Mouse (Mus musculus) myocyte (in vitro differentiated cells): ENCODE measurements around the gene Rnaseh2c. TPM values are rescaled to one million over a fixed set of nuclear protein-coding genes. Genes with fewer than 3 reads are reported as not detected.

ENCODE experiments used
- H3K27me3 ChIP-seq: one replicate; pipeline ENCODE4 v1.6.1; 2011; ENCODE audit not compliant: control insufficient read depth, insufficient read depth, insufficient read length
- H3K36me3 ChIP-seq: one replicate; pipeline ENCODE4 v1.6.1; 2011; ENCODE audit not compliant: control insufficient read depth, insufficient read depth
- H3K4me2 ChIP-seq: one replicate; pipeline ENCODE4 v1.6.1; 2011; ENCODE audit warnings: low read depth, control low read depth
- H3K4me3 ChIP-seq: one replicate; pipeline ENCODE4 v1.5.1; 2011; ENCODE audit warnings: mild to moderate bottlenecking, control low read depth, moderate library complexity
- H3K79me2 ChIP-seq: one replicate; pipeline ENCODE4 v1.6.1; 2011; ENCODE audit not compliant: control insufficient read depth, insufficient read depth
- H3ac ChIP-seq: one replicate; pipeline ENCODE4 v1.6.1; 2011; ENCODE audit not compliant: control insufficient read depth, insufficient read length
- CEBPB ChIP-seq: IDR thresholded peaks from 2 replicates; pipeline ENCODE4 v1.6.1; 2011; ENCODE audit warnings: mild to moderate bottlenecking, moderate library complexity; ENCODE audit not compliant: poor library complexity, insufficient read depth, severe bottlenecking
- E2F4 ChIP-seq: IDR thresholded peaks from one replicate; pipeline ENCODE4 v1.6.1; 2011; ENCODE audit warnings: mild to moderate bottlenecking, control low read depth, moderate library complexity; ENCODE audit not compliant: insufficient read depth
- MAX ChIP-seq: IDR thresholded peaks from one replicate; pipeline ENCODE4 v1.6.1; 2011; ENCODE audit warnings: low read depth, mild to moderate bottlenecking, control low read depth
- MYOD1 ChIP-seq, 3 experiments: IDR thresholded peaks; one replicate each; pipeline ENCODE4 v1.6.1; 2011; ENCODE audit warnings: control low read depth in 2 of 3, low read depth in 2 of 3, mild to moderate bottlenecking in 2 of 3, moderate library complexity in 1 of 3; ENCODE audit not compliant: insufficient read length in 2 of 3, control insufficient read depth in 1 of 3
- MYOG ChIP-seq, 3 experiments: IDR thresholded peaks; one replicate each; pipeline ENCODE4 v1.6.1; 2011; ENCODE audit warnings: control low read depth in 2 of 3, low read depth in 2 of 3, mild to moderate bottlenecking in 2 of 3; ENCODE audit not compliant: insufficient read length in 2 of 3, control insufficient read depth in 1 of 3, insufficient read depth in 1 of 3
- POLR2A ChIP-seq: IDR thresholded peaks from one replicate; pipeline ENCODE4 v1.6.1; 2011; ENCODE audit warnings: low read depth, mild to moderate bottlenecking, control low read depth, moderate library complexity; ENCODE audit not compliant: insufficient read length
- POLR2AphosphoS2 ChIP-seq: IDR thresholded peaks from one replicate; pipeline ENCODE4 v1.6.1; 2011; ENCODE audit warnings: low read depth, control low read depth; ENCODE audit not compliant: insufficient read length
- REST ChIP-seq: IDR thresholded peaks from one replicate; pipeline ENCODE4 v1.6.1; 2011; ENCODE audit warnings: mild to moderate bottlenecking, control low read depth, moderate library complexity; ENCODE audit not compliant: insufficient read depth, insufficient read length
- SRF ChIP-seq: IDR thresholded peaks from one replicate; pipeline ENCODE4 v1.6.1; 2011; ENCODE audit warnings: low read depth; ENCODE audit not compliant: control insufficient read depth, insufficient read length
- TCF12 ChIP-seq: IDR thresholded peaks from one replicate; pipeline ENCODE4 v1.6.1; 2011; ENCODE audit warnings: mild to moderate bottlenecking, control low read depth; ENCODE audit not compliant: poor library complexity, insufficient read depth, severe bottlenecking
- TCF3 ChIP-seq: IDR thresholded peaks from one replicate; pipeline ENCODE4 v1.6.1; 2011; ENCODE audit warnings: low read depth, control low read depth; ENCODE audit not compliant: insufficient read length
- USF1 ChIP-seq: IDR thresholded peaks from one replicate; pipeline ENCODE4 v1.6.1; 2011; ENCODE audit warnings: low read depth, mild to moderate bottlenecking, control low read depth, moderate library complexity
- polyA plus RNA-seq: library from polyadenylated mRNA; unstranded; fragments of >200 nt; fragmentation: generic; extraction: Trizol; gene quantifications from one replicate; pipeline ENCODE4 v1.2.1, GENCODE M21; 2012; ENCODE audit warnings: missing spikeins

Gene Rnaseh2c
- polyA plus RNA-seq, 1 experiment, result 31.9 TPM

DNA sequence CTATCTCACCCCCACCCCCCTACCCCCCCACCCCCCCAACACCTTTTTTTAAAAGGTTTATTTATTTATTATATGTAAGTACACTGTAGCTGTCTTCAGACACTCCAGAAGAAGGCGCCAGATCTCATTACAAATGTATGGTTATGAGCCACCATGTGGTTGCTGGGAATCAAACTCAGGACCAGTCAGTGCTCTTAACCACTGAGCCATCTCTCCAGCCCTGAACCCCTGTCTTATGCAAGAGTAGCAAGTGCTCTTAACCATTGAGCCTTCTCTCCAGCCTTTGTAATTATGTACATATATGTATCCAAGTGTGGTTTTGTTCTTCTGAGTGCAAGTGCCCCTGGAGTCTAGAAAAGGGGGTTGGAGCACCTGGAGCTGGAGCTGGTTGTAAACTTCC is 10.3 kb downstream of the Rnaseh2c start:
- H3K79me2 ChIP-seq, result peaks cover 7% of the 10 kb centered on the region
- H3K4me2 ChIP-seq, result no peak overlapping the region
- TF ChIP-seq MAX (no peak), REST (no peak), MYOD1 (IDR thresholded peaks at IDR 0.05; ENCODE audit: control insufficient read depth in 1 of 3, insufficient read length in 2 of 3, low read depth in 2 of 3) (no peak), POLR2AphosphoS2 (no peak), E2F4 (no peak), POLR2A (no peak), SRF (no peak), TCF12 (no peak), CEBPB (no peak), TCF3 (no peak), MYOG (IDR thresholded peaks at IDR 0.05; ENCODE audit: control insufficient read depth in 1 of 3, insufficient read depth in 1 of 3, insufficient read length in 2 of 3, low read depth in 2 of 3) (no peak), USF1 (no peak)
- H3ac ChIP-seq, result no peak overlapping the region
- no peaks in the 10 kb centered on the region for H3K27me3 ChIP-seq
- H3K36me3 ChIP-seq, result peaks cover 10% of the 10 kb centered on the region
- H3K4me3 ChIP-seq, result no peak overlapping the region

GRCm38 (mm10) chr19:5612762-5613411 is 11.2 kb downstream of the Rnaseh2c start:
- Histone ChIP-seq H3K79me2 (peaks cover 7% of the 10 kb centered on the region), H3K27me3 (no peaks in the 10 kb centered on the region), H3ac (no peak overlapping the region), H3K4me2 (no peak overlapping the region), H3K4me3 (no peak overlapping the region), H3K36me3 (peaks cover under 1% of the 10 kb centered on the region)
- TF ChIP-seq SRF (no peak), MAX (no peak), POLR2A (no peak)

DNA sequence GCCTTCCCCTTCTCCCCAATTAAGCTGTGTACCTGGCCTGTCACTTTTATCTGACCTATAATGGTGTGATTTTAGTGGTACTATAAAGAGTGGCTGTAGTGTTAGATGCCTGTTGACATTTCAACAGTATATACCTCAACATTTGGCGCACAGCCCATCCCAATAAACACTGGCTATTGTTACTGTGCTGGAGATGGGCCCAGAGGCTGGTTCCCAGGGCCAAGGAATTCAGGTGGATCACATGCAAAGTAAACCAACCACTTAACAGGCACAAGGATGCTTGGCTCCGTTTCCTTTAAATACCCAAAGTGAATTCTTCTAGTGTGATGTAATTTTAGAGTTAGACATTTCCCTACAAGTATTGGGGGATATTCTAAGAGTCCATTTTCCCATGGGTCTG is 13.3 kb downstream of the Rnaseh2c start:
- no peaks in the 10 kb centered on the region for H3K79me2 ChIP-seq
- H3K27me3 ChIP-seq, result no peaks in the 10 kb centered on the region
- TF ChIP-seq TCF12 (no peak), MYOD1 (IDR thresholded peaks at IDR 0.05; ENCODE audit: control insufficient read depth in 1 of 3, insufficient read length in 2 of 3, low read depth in 2 of 3) (no peak), USF1 (no peak), TCF3 (no peak), E2F4 (no peak), CEBPB (no peak)
- H3ac ChIP-seq, result no peak overlapping the region
- H3K4me2 ChIP-seq, result no peak overlapping the region
- no peak overlapping the region for H3K4me3 ChIP-seq
- H3K36me3 ChIP-seq, result no peaks in the 10 kb centered on the region

- TF ChIP-seq MYOG (IDR thresholded peaks at IDR 0.05; ENCODE audit: control insufficient read depth in 1 of 3, insufficient read depth in 1 of 3, insufficient read length in 2 of 3, low read depth in 2 of 3), result no peak
- no peak for TF ChIP-seq USF1
- TF ChIP-seq TCF12, result no peak
- TF ChIP-seq MAX, result no peak
- TF ChIP-seq TCF3, result no peak
- no peak for TF ChIP-seq POLR2A
- no peak for TF ChIP-seq REST
- TF ChIP-seq CEBPB, result no peak
- TF ChIP-seq POLR2AphosphoS2, result no peak
- no peak for TF ChIP-seq MYOD1 (IDR thresholded peaks at IDR 0.05; ENCODE audit: control insufficient read depth in 1 of 3, insufficient read length in 2 of 3, low read depth in 2 of 3)
- TF ChIP-seq SRF, result no peak
- Histone ChIP-seq H3K4me2 (no peak overlapping the region), H3K79me2 (no peaks in the 10 kb centered on the region), H3K4me3 (no peak overlapping the region), H3K36me3 (no peaks in the 10 kb centered on the region), H3ac (no peak overlapping the region), H3K27me3 (no peaks in the 10 kb centered on the region)
These were observed 18.3 kb downstream of the Rnaseh2c start for GRCm38 (mm10) chr19:5620007-5620406.

DNA sequence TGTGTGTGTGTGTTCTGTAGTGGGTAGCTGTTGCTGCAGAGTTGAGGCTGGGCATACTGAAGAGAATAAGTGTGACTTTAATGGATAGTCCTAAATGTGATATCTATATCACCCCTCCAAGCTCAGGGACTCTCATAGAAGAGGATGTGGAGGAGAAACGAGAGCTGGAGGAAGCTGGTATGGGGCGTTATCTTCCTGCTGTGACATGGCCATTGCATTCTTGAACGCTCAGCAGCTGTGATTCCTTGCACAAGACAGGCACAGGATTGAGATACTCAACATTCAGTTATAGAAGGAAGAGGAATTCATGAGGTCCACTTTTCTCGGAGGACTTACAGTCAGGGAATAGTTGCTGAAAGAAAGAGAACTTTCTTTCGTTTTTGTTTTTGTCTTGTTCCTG is 20.2 kb downstream of the Rnaseh2c start:
- Histone ChIP-seq H3ac (no peak overlapping the region), H3K27me3 (no peaks in the 10 kb centered on the region), H3K4me2 (no peak overlapping the region), H3K4me3 (no peak overlapping the region), H3K36me3 (no peaks in the 10 kb centered on the region), H3K79me2 (no peaks in the 10 kb centered on the region)
- TF ChIP-seq TCF3, result no peak
- no peak for TF ChIP-seq E2F4
- no peak for TF ChIP-seq POLR2A
- TF ChIP-seq POLR2AphosphoS2, result no peak
- no peak for TF ChIP-seq MAX
- TF ChIP-seq CEBPB, result no peak
- no peak for TF ChIP-seq SRF
- TF ChIP-seq USF1, result no peak
- no peak for TF ChIP-seq REST
- no peak for TF ChIP-seq MYOD1 (IDR thresholded peaks at IDR 0.05; ENCODE audit: control insufficient read depth in 1 of 3, insufficient read length in 2 of 3, low read depth in 2 of 3)
- TF ChIP-seq TCF12, result no peak
- TF ChIP-seq MYOG (IDR thresholded peaks at IDR 0.05; ENCODE audit: control insufficient read depth in 1 of 3, insufficient read depth in 1 of 3, insufficient read length in 2 of 3, low read depth in 2 of 3), result no peak
